Mouse (Mus musculus) C2C12 (cell line): ENCODE measurements at regions not wholly inside any gene's neighbourhood (a gene's known extent, or its start where the extent isn't known, plus 50 kb on each side); places are given as distances from the start of the nearest gene placed in this dataset.

Source experiments
- H3K27me3 ChIP-seq: one replicate; pipeline ENCODE4 v1.6.1; 2011; ENCODE audit not compliant: control insufficient read depth, insufficient read depth, insufficient read length
- H3K36me3 ChIP-seq: one replicate; pipeline ENCODE4 v1.6.1; 2011; ENCODE audit not compliant: control insufficient read depth, insufficient read depth
- H3K4me3 ChIP-seq: one replicate; pipeline ENCODE4 v1.5.1; 2011; ENCODE audit warnings: mild to moderate bottlenecking, control low read depth; ENCODE audit not compliant: poor library complexity, insufficient read depth, severe bottlenecking
- H3K79me2 ChIP-seq: one replicate; pipeline ENCODE4 v1.6.1; 2011; ENCODE audit not compliant: control insufficient read depth, insufficient read depth
- H3K79me3 ChIP-seq: one replicate; pipeline ENCODE4 v1.6.1; 2011; ENCODE audit warnings: low read depth, control low read depth
- H3ac ChIP-seq: one replicate; pipeline ENCODE3; 2011; ENCODE audit warnings: low read depth; ENCODE audit not compliant: control insufficient read depth, insufficient read length
- CEBPB ChIP-seq: IDR thresholded peaks from one replicate; pipeline ENCODE4 v1.6.1; 2011; ENCODE audit warnings: low read depth, mild to moderate bottlenecking, control low read depth, moderate library complexity
- CTCF ChIP-seq: IDR thresholded peaks from one replicate; pipeline ENCODE4 v1.5.1; 2011; ENCODE audit not compliant: control insufficient read depth, insufficient read depth, insufficient read length
- FOSL1 ChIP-seq: IDR thresholded peaks from one replicate; pipeline ENCODE4 v1.8.0; 2011; ENCODE audit warnings: mild to moderate bottlenecking, low read length; ENCODE audit not compliant: poor library complexity, insufficient read depth, severe bottlenecking
- MAX ChIP-seq: IDR thresholded peaks from one replicate; pipeline ENCODE4 v1.6.1; 2011; ENCODE audit warnings: mild to moderate bottlenecking, control low read depth
- MYOD1 ChIP-seq: IDR thresholded peaks from one replicate; pipeline ENCODE4 v1.6.1; 2011; ENCODE audit warnings: low read depth; ENCODE audit not compliant: control insufficient read depth, insufficient read length
- MYOG ChIP-seq: IDR thresholded peaks from one replicate; pipeline ENCODE4 v1.6.1; 2011; ENCODE audit not compliant: control insufficient read depth, insufficient read length; ENCODE audit errors: extremely low read depth
- USF1 ChIP-seq: IDR thresholded peaks from one replicate; pipeline ENCODE4 v1.6.1; 2011; ENCODE audit warnings: low read depth, mild to moderate bottlenecking, control low read depth, moderate library complexity

GRCm38 (mm10) chr3:117044809-117045208, 76.0 kb upstream of the Palmd start:
- Histone ChIP-seq H3K27me3 (no peaks in the 10 kb centered on the region), H3ac (no peak overlapping the region), H3K4me3 (no peak overlapping the region), H3K36me3 (no peaks in the 10 kb centered on the region), H3K79me3 (no peaks in the 10 kb centered on the region), H3K79me2 (no peaks in the 10 kb centered on the region)
- TF ChIP-seq MAX: no peak
- no peak for TF ChIP-seq CTCF
- TF ChIP-seq FOSL1: no peak
- no peak for TF ChIP-seq MYOG

- no peaks in the 10 kb centered on the region for H3K27me3 ChIP-seq
- H3K36me3 ChIP-seq: no peaks in the 10 kb centered on the region
- no peak overlapping the region for H3K4me3 ChIP-seq
- H3K79me2 ChIP-seq: no peaks in the 10 kb centered on the region
- H3ac ChIP-seq: no peak overlapping the region
- TF ChIP-seq USF1 (no peak), FOSL1 (no peak), CTCF (no peak), MAX (no peak), MYOD1 (no peak), MYOG (no peak), CEBPB (no peak)
- no peaks in the 10 kb centered on the region for H3K79me3 ChIP-seq
Observed at GRCm38 (mm10) chr3:117044304-117044703, 75.5 kb upstream of the Palmd start.

- H3ac ChIP-seq: no peak overlapping the region
- no peak for TF ChIP-seq CTCF
- TF ChIP-seq MYOD1: no peak
- no peak for TF ChIP-seq MYOG
- TF ChIP-seq FOSL1: no peak
- TF ChIP-seq MAX: no peak
- no peak for TF ChIP-seq USF1
- no peak for TF ChIP-seq CEBPB
- no peaks in the 10 kb centered on the region for H3K36me3 ChIP-seq
- no peaks in the 10 kb centered on the region for H3K79me2 ChIP-seq
- H3K79me3 ChIP-seq: no peaks in the 10 kb centered on the region
- H3K4me3 ChIP-seq: no peak overlapping the region
- H3K27me3 ChIP-seq: no peaks in the 10 kb centered on the region
Observed at GRCm38 (mm10) chr3:117038928-117039300, 70.1 kb upstream of the Palmd start.

- H3K36me3 ChIP-seq: no peaks in the 10 kb centered on the region
- H3K79me2 ChIP-seq: no peaks in the 10 kb centered on the region
- TF ChIP-seq MAX (no peak), USF1 (no peak), FOSL1 (no peak), CEBPB (no peak), CTCF (no peak), MYOG (no peak), MYOD1 (no peak)
- H3K79me3 ChIP-seq: no peaks in the 10 kb centered on the region
- no peaks in the 10 kb centered on the region for H3K27me3 ChIP-seq
- H3ac ChIP-seq: no peak overlapping the region
- no peak overlapping the region for H3K4me3 ChIP-seq
Observed at GRCm38 (mm10) chr3:117038280-117038927, 69.6 kb upstream of the Palmd start.
